Mouse (Mus musculus) mouse trophoblast stem cell (cell line): Measurements from ENCODE around the gene Map3k12.

Experiments used
- in situ Hi-C, 2 experiments: fragments of 300-500 bp; cut with MseI, MboI; formaldehyde crosslinking; loops; 2 replicates in 1 of 2; 3 replicates in 1 of 2; pipeline ENCODE4 v1.15.1; 2025

Map3k12 gene

GRCm38 (mm10) chr15:102503924-102504782 lies 12.7 kb downstream of the Map3k12 start:
- in situ Hi-C loops, result no loop called here

GRCm38 (mm10) chr15:102503447-102503846 lies 13.4 kb downstream of the Map3k12 start, which contains the start of gene Gm10337:
Gene Gm10337, plus strand, starts transcription at chr15:102503722.
- in situ Hi-C loops, result no loop called here

GRCm38 (mm10) chr15:102502254-102502840 lies 14.5 kb downstream of the Map3k12 start:
- in situ Hi-C loops, result no loop called here

- in situ Hi-C loops, result no loop called here
These were observed 15.6 kb downstream of the Map3k12 start for GRCm38 (mm10) chr15:102501084-102501814.

- in situ Hi-C loops, result no loop called here
These were observed 16.4 kb downstream of the Map3k12 start for GRCm38 (mm10) chr15:102500479-102500878.

- in situ Hi-C loops, result no loop called here
These were observed 17.0 kb downstream of the Map3k12 start for GRCm38 (mm10) chr15:102499851-102500250.

- in situ Hi-C loops, result no loop called here
These were observed 17.5 kb downstream of the Map3k12 start for GRCm38 (mm10) chr15:102499370-102499769.

- in situ Hi-C loops, result no loop called here
These were observed 18.5 kb downstream of the Map3k12 start for GRCm38 (mm10) chr15:102498322-102498721.

- in situ Hi-C loops, result no loop called here
These were observed 29.2 kb downstream of the Map3k12 start for GRCm38 (mm10) chr15:102487664-102488063.

- in situ Hi-C loops, result no loop called here
These were observed 31.0 kb downstream of the Map3k12 start for GRCm38 (mm10) chr15:102485853-102486252.

- in situ Hi-C loops, result no loop called here
These were observed 33.7 kb downstream of the Map3k12 start for GRCm38 (mm10) chr15:102483136-102483535.

GRCm38 (mm10) chr15:102474520-102474919 lies 42.3 kb downstream of the Map3k12 start:
- in situ Hi-C loops, result no loop called here

- in situ Hi-C loops, result no loop called here
These were observed 43.6 kb downstream of the Map3k12 start for GRCm38 (mm10) chr15:102473246-102473645.

- in situ Hi-C loops, result no loop called here
These were observed 45.1 kb downstream of the Map3k12 start for GRCm38 (mm10) chr15:102471727-102472126.

- in situ Hi-C loops, result no loop called here
These were observed 45.6 kb downstream of the Map3k12 start for GRCm38 (mm10) chr15:102471295-102471645.

- in situ Hi-C loops, result no loop called here
These were observed 46.1 kb downstream of the Map3k12 start for GRCm38 (mm10) chr15:102470605-102471294.

- in situ Hi-C loops, result no loop called here
These were observed 46.7 kb downstream of the Map3k12 start, which contains the start of gene Pcbp2 for GRCm38 (mm10) chr15:102470183-102470604. Gene Pcbp2, plus strand, starts transcription at chr15:102470539.

GRCm38 (mm10) chr15:102468675-102469370 lies 48.0 kb downstream of the Map3k12 start:
- in situ Hi-C loops, result no loop called here

GRCm38 (mm10) chr15:102463666-102464065 lies 53.2 kb downstream of the Map3k12 start:
- in situ Hi-C loops, result no loop called here

GRCm38 (mm10) chr15:102461430-102462075 lies 55.3 kb downstream of the Map3k12 start:
- in situ Hi-C loops, result no loop called here
